Mouse (Mus musculus) heart, adult 2 months (tissue): ENCODE measurements at regions not wholly inside any gene's neighbourhood (a gene's known extent, or its start where the extent isn't known, plus 50 kb on each side); places are given as distances from the start of the nearest gene placed in this dataset.
A peak's percentile ranks its signal among the peaks of the same experiment; 100 is the strongest.

Experiments used
- CTCF ChIP-seq: fragments of 200-600 bp; IDR thresholded peaks from 2 replicates; pipeline ENCODE4 v1.8.1; 2022; ENCODE audit warnings: antibody characterized with exemption, mild to moderate bottlenecking, moderate library complexity
- EP300 ChIP-seq: fragments of 200-500 bp; IDR thresholded peaks from 2 replicates; pipeline ENCODE4 v1.6.1; 2011; ENCODE audit warnings: low read depth, low read length, control low read depth; ENCODE audit not compliant: insufficient read depth
- POLR2A ChIP-seq: fragments of 200-500 bp; IDR thresholded peaks from 2 replicates; pipeline ENCODE4 v1.6.1; 2011; ENCODE audit warnings: mild to moderate bottlenecking, low read depth, low read length, control low read depth; ENCODE audit not compliant: insufficient read depth

GRCm38 (mm10) chr17:76002836-76003235, 451.1 kb upstream of the Fam98a start:
- TF ChIP-seq POLR2A = no peak
- TF ChIP-seq CTCF = peak; percentile 51
- TF ChIP-seq EP300 = no peak
